Mouse (Mus musculus): ENCODE measurements around the gene Cttnbp2. TPM values are rescaled to one million over a fixed set of nuclear protein-coding genes. Genes with fewer than 3 reads are reported as not detected.
A peak's percentile ranks its signal among the peaks of the same experiment; 100 is the strongest.

The Cttnbp2 gene
- polyA plus RNA-seq, 1 experiment from 2014 or later: 7.3 TPM

GRCm38 (mm10) chr6:18430062-18430461 is 84.6 kb downstream of the Cttnbp2 start:
- no peaks in the 10 kb centered on the region for H3K36me3 ChIP-seq (ENCODE audit: insufficient read depth, low read length)
- ATAC-seq (no peak), DNase-seq (ENCODE audit: low spot score) (no peak)
- no peak overlapping the region for H3K9ac ChIP-seq (replicated peaks; ENCODE audit: low read depth)
- H3K4me2 ChIP-seq (replicated peaks; ENCODE audit: low read depth, low read length): no peak overlapping the region
- H3K4me1 ChIP-seq (ENCODE audit: insufficient read depth, low read depth, low read length): no peaks in the 10 kb centered on the region
- H3K27ac ChIP-seq (ENCODE audit: low read length): no peak overlapping the region
- no peaks in the 10 kb centered on the region for H3K9me3 ChIP-seq (ENCODE audit: low read length)
- 71% methylated on average over 3 of the region's 3 CpGs for WGBS
- H3K4me3 ChIP-seq (ENCODE audit: low read depth, low read length): no peak overlapping the region
- no peaks in the 10 kb centered on the region for H3K27me3 ChIP-seq (replicated peaks; ENCODE audit: insufficient read depth, low read length)
- TF ChIP-seq EP300 (IDR thresholded peaks at IDR 0.05) (no peak), CTCF (IDR thresholded peaks at IDR 0.05) (no peak)

- Histone ChIP-seq H3K27me3 (replicated peaks; ENCODE audit: insufficient read depth, low read length) (no peaks in the 10 kb centered on the region), H3K4me2 (replicated peaks; ENCODE audit: low read depth, low read length) (no peak overlapping the region), H3K9me3 (ENCODE audit: low read length) (no peaks in the 10 kb centered on the region), H3K4me1 (ENCODE audit: insufficient read depth, low read depth, low read length) (no peaks in the 10 kb centered on the region), H3K36me3 (ENCODE audit: insufficient read depth, low read length) (no peaks in the 10 kb centered on the region), H3K9ac (replicated peaks; ENCODE audit: low read depth) (no peak overlapping the region), H3K27ac (ENCODE audit: low read length) (no peak overlapping the region), H3K4me3 (ENCODE audit: low read depth, low read length) (no peak overlapping the region)
- DNase-seq (ENCODE audit: low spot score): no peak
- 93% methylated on average over 6 of the region's 6 CpGs for WGBS
- ATAC-seq: no peak
- TF ChIP-seq EP300 (IDR thresholded peaks at IDR 0.05) (no peak), CTCF (IDR thresholded peaks at IDR 0.05) (no peak)
Observed at GRCm38 (mm10) chr6:18424822-18425221, 89.8 kb downstream of the Cttnbp2 start.

- Histone ChIP-seq H3K9ac (replicated peaks; ENCODE audit: low read depth) (no peak overlapping the region), H3K4me3 (ENCODE audit: low read depth, low read length) (no peak overlapping the region), H3K9me3 (ENCODE audit: low read length) (no peaks in the 10 kb centered on the region), H3K27ac (ENCODE audit: low read length) (no peak overlapping the region), H3K4me1 (ENCODE audit: insufficient read depth, low read depth, low read length) (no peaks in the 10 kb centered on the region), H3K36me3 (ENCODE audit: insufficient read depth, low read length) (no peaks in the 10 kb centered on the region), H3K27me3 (replicated peaks; ENCODE audit: insufficient read depth, low read length) (no peaks in the 10 kb centered on the region), H3K4me2 (replicated peaks; ENCODE audit: low read depth, low read length) (no peak overlapping the region)
- DNase-seq (ENCODE audit: low spot score): no peak
- WGBS: 76% methylated on average over 3 of the region's 3 CpGs
- no peak for ATAC-seq
- TF ChIP-seq CTCF (IDR thresholded peaks at IDR 0.05) (no peak), EP300 (IDR thresholded peaks at IDR 0.05) (no peak)
Observed at GRCm38 (mm10) chr6:18424367-18424766, 90.3 kb downstream of the Cttnbp2 start.

GRCm38 (mm10) chr6:18423112-18423511 is 91.5 kb downstream of the Cttnbp2 start:
- Histone ChIP-seq H3K4me1 (ENCODE audit: insufficient read depth, low read depth, low read length) (no peaks in the 10 kb centered on the region), H3K27ac (ENCODE audit: low read length) (no peak overlapping the region), H3K4me3 (ENCODE audit: low read depth, low read length) (no peak overlapping the region), H3K27me3 (replicated peaks; ENCODE audit: insufficient read depth, low read length) (no peaks in the 10 kb centered on the region), H3K9me3 (ENCODE audit: low read length) (no peaks in the 10 kb centered on the region), H3K4me2 (replicated peaks; ENCODE audit: low read depth, low read length) (no peak overlapping the region), H3K36me3 (ENCODE audit: insufficient read depth, low read length) (no peaks in the 10 kb centered on the region), H3K9ac (replicated peaks; ENCODE audit: low read depth) (no peak overlapping the region)
- DNase-seq (ENCODE audit: low spot score) (no peak), ATAC-seq (no peak)
- WGBS: 88% methylated on average over 6 of the region's 6 CpGs
- TF ChIP-seq CTCF (IDR thresholded peaks at IDR 0.05) (no peak), EP300 (IDR thresholded peaks at IDR 0.05) (no peak)

GRCm38 (mm10) chr6:18421561-18421960 is 93.1 kb downstream of the Cttnbp2 start:
- H3K9ac ChIP-seq (replicated peaks; ENCODE audit: low read depth): no peak overlapping the region
- TF ChIP-seq CTCF (IDR thresholded peaks at IDR 0.05) (no peak), EP300 (IDR thresholded peaks at IDR 0.05) (no peak)
- no peaks in the 10 kb centered on the region for H3K27me3 ChIP-seq (replicated peaks; ENCODE audit: insufficient read depth, low read length)
- no peak overlapping the region for H3K27ac ChIP-seq (ENCODE audit: low read length)
- ATAC-seq: no peak
- no peaks in the 10 kb centered on the region for H3K4me1 ChIP-seq (ENCODE audit: insufficient read depth, low read depth, low read length)
- H3K4me3 ChIP-seq (ENCODE audit: low read depth, low read length): no peak overlapping the region
- no peak overlapping the region for H3K4me2 ChIP-seq (replicated peaks; ENCODE audit: low read depth, low read length)
- no peaks in the 10 kb centered on the region for H3K9me3 ChIP-seq (ENCODE audit: low read length)
- no peak for DNase-seq (ENCODE audit: low spot score)
- no peaks in the 10 kb centered on the region for H3K36me3 ChIP-seq (ENCODE audit: insufficient read depth, low read length)
- WGBS: 80% methylated on average over 2 of the region's 2 CpGs

- 79% methylated on average over 9 of the region's 9 CpGs for WGBS
- DNase-seq (ENCODE audit: low spot score): no peak
Observed at GRCm38 (mm10) chr6:18420660-18421059, 94.0 kb downstream of the Cttnbp2 start.

GRCm38 (mm10) chr6:18417866-18418454 is 96.7 kb downstream of the Cttnbp2 start:
- TF ChIP-seq EP300 (IDR thresholded peaks at IDR 0.05) (peak; percentile 64), CTCF (IDR thresholded peaks at IDR 0.05) (no peak)
- H3K27me3 ChIP-seq (replicated peaks; ENCODE audit: insufficient read depth, low read length): no peaks in the 10 kb centered on the region
- no peaks in the 10 kb centered on the region for H3K4me1 ChIP-seq (ENCODE audit: insufficient read depth, low read depth, low read length)
- no peak overlapping the region for H3K4me2 ChIP-seq (replicated peaks; ENCODE audit: low read depth, low read length)
- 27% methylated on average over 6 of the region's 6 CpGs for WGBS
- DNase-seq (ENCODE audit: low spot score): peak; percentile 46
- H3K9ac ChIP-seq (replicated peaks; ENCODE audit: low read depth): no peak overlapping the region
- no peaks in the 10 kb centered on the region for H3K36me3 ChIP-seq (ENCODE audit: insufficient read depth, low read length)
- peak; percentile 72 for ATAC-seq
- H3K9me3 ChIP-seq (ENCODE audit: low read length): no peaks in the 10 kb centered on the region
- H3K27ac ChIP-seq (ENCODE audit: low read length): no peak overlapping the region
- H3K4me3 ChIP-seq (ENCODE audit: low read depth, low read length): no peak overlapping the region

More at GRCm38 (mm10) chr6:18420660-18421059, 94.0 kb downstream of the Cttnbp2 start:
- no peak for TF ChIP-seq CTCF (IDR thresholded peaks at IDR 0.05)
- TF ChIP-seq EP300 (IDR thresholded peaks at IDR 0.05): no peak
- Histone ChIP-seq H3K4me1 (ENCODE audit: insufficient read depth, low read depth, low read length) (no peaks in the 10 kb centered on the region), H3K36me3 (ENCODE audit: insufficient read depth, low read length) (no peaks in the 10 kb centered on the region), H3K27ac (ENCODE audit: low read length) (no peak overlapping the region), H3K4me3 (ENCODE audit: low read depth, low read length) (no peak overlapping the region), H3K4me2 (replicated peaks; ENCODE audit: low read depth, low read length) (no peak overlapping the region), H3K27me3 (replicated peaks; ENCODE audit: insufficient read depth, low read length) (no peaks in the 10 kb centered on the region), H3K9me3 (ENCODE audit: low read length) (no peaks in the 10 kb centered on the region), H3K9ac (replicated peaks; ENCODE audit: low read depth) (no peak overlapping the region)
- ATAC-seq: no peak
